Mouse (Mus musculus): ENCODE results near the gene Lurap1l. TPM values are rescaled to one million over a fixed set of nuclear protein-coding genes. Genes with fewer than 3 reads are reported as not detected.

Lurap1l gene
- 2.1 and 2.4 TPM in 2 replicates for polyA plus RNA-seq (2015; fragmentation: Nextera tagmentation; extraction: Ambion mirVana)

DNA sequence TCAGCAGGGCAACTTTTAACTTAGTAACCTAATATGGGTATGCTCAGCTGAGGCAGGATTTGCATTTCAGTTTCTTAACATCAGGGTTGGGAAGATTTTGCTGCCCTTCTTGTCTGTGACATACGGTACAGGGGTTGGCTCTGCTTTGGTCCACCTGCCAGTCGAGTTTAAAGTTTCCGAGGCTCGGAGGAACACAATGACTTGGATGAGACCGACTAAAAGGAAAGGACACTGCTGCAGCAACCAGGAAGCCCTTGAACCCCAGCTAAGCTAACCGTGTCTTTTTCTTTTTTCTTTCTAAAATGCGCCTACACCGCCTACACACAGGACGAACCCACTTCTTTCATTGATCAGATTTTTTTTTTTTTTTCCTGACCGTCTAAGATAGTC is at the start of gene Lurap1l:
Gene Lurap1l, plus strand, starts transcription at position 166 of the 390 bp plus-strand sequence.
- H3K27ac ChIP-seq (replicated peaks) = peak within 1 kb of the TSS; percentile 49
- H3K4me2 ChIP-seq = peak within 1 kb of the TSS; percentile 97
- peak within 1 kb of the TSS; percentile 77 for H3K4me3 ChIP-seq
- no peaks in the 10 kb centered on the region for H3K27me3 ChIP-seq (replicated peaks)
- WGBS = 1% methylated on average over 10 of the region's 10 CpGs
- no peaks in the 10 kb centered on the region for H3K36me3 ChIP-seq
- no peaks in the 10 kb centered on the region for H3K9me3 ChIP-seq
- 0 out of 2 replicates have a peak, but pooled peaks cover 6% of the 10 kb centered on the region for H3K4me1 ChIP-seq
- ATAC-seq (ENCODE audit: extremely low read depth, insufficient number of reproducible peaks, low FRiP score, low TSS enrichment) = no peak
- H3K9ac ChIP-seq = peak within 1 kb of the TSS; percentile 83

DNA sequence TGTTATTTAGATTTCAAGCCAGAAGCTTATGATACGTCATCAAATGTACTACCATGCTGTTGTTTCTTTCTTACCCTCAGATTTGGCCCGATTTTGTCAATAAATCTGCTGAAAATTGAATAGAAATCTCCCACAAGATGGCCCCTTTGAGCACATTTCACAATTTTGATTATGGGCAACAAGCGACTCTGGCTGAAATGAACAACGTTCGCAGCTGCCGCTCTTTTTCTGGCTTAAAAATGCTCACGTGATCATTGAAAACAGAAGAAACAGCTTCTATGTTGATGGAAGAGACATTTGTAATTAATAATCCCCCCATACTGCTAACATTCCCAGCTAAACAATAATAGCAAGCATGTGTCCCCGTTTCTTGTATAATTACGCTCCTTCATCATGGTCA is 47.5 kb upstream of the Lurap1l start:
- H3K9ac ChIP-seq = no peak overlapping the region
- WGBS = 78% methylated on average over 9 of the region's 9 CpGs
- H3K36me3 ChIP-seq = no peaks in the 10 kb centered on the region
- H3K27me3 ChIP-seq (replicated peaks) = no peaks in the 10 kb centered on the region
- 0 out of 2 replicates have a peak, but pooled peaks cover 3% of the 10 kb centered on the region for H3K4me1 ChIP-seq
- no peaks in the 10 kb centered on the region for H3K9me3 ChIP-seq
- H3K27ac ChIP-seq (replicated peaks) = no peak overlapping the region
- no peak overlapping the region for H3K4me3 ChIP-seq
- ATAC-seq (ENCODE audit: extremely low read depth, insufficient number of reproducible peaks, low FRiP score, low TSS enrichment) = no peak
- no peak overlapping the region for H3K4me2 ChIP-seq

DNA sequence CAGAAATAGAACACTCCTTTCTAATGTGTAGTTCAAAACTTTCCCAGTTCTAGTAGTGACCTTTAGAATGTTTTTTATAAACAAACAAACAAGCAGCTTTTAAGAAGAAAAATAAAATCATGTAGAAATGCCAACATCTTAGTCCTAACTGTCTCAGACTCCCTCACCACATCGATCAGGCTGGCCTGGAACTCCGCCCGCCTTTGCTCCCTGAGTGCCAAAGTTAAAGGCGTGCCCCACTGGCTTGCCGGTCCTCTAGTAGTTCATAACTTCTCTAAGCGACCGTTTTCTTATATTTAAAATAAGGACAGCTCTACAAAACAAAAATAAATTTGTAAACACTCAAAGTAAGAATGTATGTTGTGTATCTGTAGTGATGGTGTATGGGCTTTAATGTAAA is 46.5 kb upstream of the Lurap1l start:
- H3K4me1 ChIP-seq = 0 out of 2 replicates have a peak, but pooled peaks cover 3% of the 10 kb centered on the region
- H3K27me3 ChIP-seq (replicated peaks) = no peaks in the 10 kb centered on the region
- H3K27ac ChIP-seq (replicated peaks) = no peak overlapping the region
- no peak overlapping the region for H3K4me3 ChIP-seq
- no peak overlapping the region for H3K4me2 ChIP-seq
- no peaks in the 10 kb centered on the region for H3K36me3 ChIP-seq
- no peaks in the 10 kb centered on the region for H3K9me3 ChIP-seq
- H3K9ac ChIP-seq = no peak overlapping the region
- ATAC-seq (ENCODE audit: extremely low read depth, insufficient number of reproducible peaks, low FRiP score, low TSS enrichment) = no peak
- 57% methylated on average over 7 of the region's 7 CpGs for WGBS

DNA sequence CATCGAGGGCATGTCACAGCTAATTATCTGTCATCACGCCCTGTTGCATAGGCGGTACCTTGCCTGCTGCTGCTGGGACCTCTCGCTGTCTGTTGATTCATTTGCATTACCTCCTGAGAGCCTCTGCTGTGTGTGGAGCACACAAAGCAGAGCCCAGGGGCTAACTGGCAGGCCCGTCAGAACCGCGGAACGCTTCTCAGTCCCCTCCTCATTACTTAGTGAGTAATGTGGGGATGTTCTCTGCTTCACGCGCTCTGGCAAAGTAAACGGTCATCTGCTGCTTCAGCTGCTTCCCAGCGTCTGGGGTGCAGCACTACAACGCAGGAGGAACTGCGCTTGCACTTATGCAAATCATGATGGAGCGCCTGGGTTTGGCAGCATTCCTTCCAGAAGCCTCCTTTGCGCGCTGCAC is 45.9 kb upstream of the Lurap1l start:
- no peak overlapping the region for H3K27ac ChIP-seq (replicated peaks)
- peak overlapping the region; percentile 80 for H3K4me2 ChIP-seq
- H3K27me3 ChIP-seq (replicated peaks) = no peaks in the 10 kb centered on the region
- H3K36me3 ChIP-seq = no peaks in the 10 kb centered on the region
- peak overlapping the region; percentile 75 for H3K9ac ChIP-seq
- ATAC-seq (ENCODE audit: extremely low read depth, insufficient number of reproducible peaks, low FRiP score, low TSS enrichment) = no peak
- 1% methylated on average over 17 of the region's 17 CpGs for WGBS
- H3K4me1 ChIP-seq = 0 out of 2 replicates have a peak, but pooled peaks cover 3% of the 10 kb centered on the region
- peak overlapping the region; percentile 51 for H3K4me3 ChIP-seq
- no peaks in the 10 kb centered on the region for H3K9me3 ChIP-seq

DNA sequence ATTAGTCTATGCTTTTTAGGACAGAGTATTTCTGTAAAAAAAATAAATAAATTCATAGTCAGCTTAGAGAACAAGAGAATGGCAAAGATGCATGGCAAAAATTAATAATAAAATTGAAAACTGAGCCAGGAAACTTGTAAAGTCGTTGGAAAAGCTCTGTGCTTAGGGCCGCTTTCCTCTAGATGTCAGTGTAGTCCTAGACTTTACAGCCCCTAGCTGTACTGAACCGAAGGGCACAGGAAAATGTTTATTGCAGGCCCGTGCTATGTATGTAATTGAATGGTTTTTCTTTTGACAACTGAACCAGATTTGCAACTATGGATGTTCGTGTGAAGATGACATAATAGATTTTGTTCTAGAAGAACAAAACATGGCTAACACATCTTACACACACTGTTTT is 44.4 kb upstream of the Lurap1l start:
- H3K27ac ChIP-seq (replicated peaks) = no peak overlapping the region
- no peaks in the 10 kb centered on the region for H3K27me3 ChIP-seq (replicated peaks)
- no peak overlapping the region for H3K4me3 ChIP-seq
- H3K4me1 ChIP-seq = 0 out of 2 replicates have a peak, but pooled peaks cover 3% of the 10 kb centered on the region
- H3K9me3 ChIP-seq = no peaks in the 10 kb centered on the region
- H3K9ac ChIP-seq = no peak overlapping the region
- ATAC-seq (ENCODE audit: extremely low read depth, insufficient number of reproducible peaks, low FRiP score, low TSS enrichment) = no peak
- no peaks in the 10 kb centered on the region for H3K36me3 ChIP-seq
- WGBS = 17% methylated on average over 5 of the region's 5 CpGs
- no peak overlapping the region for H3K4me2 ChIP-seq

DNA sequence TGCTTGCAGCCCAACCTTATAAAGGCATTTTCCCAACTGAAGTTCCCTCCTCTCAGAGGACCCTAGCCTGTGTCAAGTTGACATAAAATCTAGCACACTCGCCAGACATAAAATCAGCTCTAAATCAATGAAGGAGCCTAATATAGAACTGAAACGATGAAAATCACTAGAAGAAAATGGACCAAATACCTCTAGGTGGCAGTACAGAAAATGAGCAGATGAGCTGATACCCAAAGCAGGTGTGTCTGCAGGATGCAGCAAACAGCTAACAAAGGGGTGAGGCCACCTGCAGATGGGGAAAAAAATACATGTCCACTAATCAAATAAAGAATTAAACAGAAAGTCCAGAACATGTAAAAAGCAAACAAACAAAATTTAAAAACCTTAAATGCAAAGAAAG is 40.8 kb upstream of the Lurap1l start:
- H3K9me3 ChIP-seq = no peaks in the 10 kb centered on the region
- no peak overlapping the region for H3K4me2 ChIP-seq
- 29% methylated on average over 2 of the region's 2 CpGs for WGBS
- 0 out of 2 replicates have a peak, but pooled peaks cover 2% of the 10 kb centered on the region for H3K4me1 ChIP-seq
- H3K27me3 ChIP-seq (replicated peaks) = no peaks in the 10 kb centered on the region
- no peaks in the 10 kb centered on the region for H3K36me3 ChIP-seq
- no peak for ATAC-seq (ENCODE audit: extremely low read depth, insufficient number of reproducible peaks, low FRiP score, low TSS enrichment)
- no peak overlapping the region for H3K9ac ChIP-seq
- no peak overlapping the region for H3K27ac ChIP-seq (replicated peaks)
- no peak overlapping the region for H3K4me3 ChIP-seq

DNA sequence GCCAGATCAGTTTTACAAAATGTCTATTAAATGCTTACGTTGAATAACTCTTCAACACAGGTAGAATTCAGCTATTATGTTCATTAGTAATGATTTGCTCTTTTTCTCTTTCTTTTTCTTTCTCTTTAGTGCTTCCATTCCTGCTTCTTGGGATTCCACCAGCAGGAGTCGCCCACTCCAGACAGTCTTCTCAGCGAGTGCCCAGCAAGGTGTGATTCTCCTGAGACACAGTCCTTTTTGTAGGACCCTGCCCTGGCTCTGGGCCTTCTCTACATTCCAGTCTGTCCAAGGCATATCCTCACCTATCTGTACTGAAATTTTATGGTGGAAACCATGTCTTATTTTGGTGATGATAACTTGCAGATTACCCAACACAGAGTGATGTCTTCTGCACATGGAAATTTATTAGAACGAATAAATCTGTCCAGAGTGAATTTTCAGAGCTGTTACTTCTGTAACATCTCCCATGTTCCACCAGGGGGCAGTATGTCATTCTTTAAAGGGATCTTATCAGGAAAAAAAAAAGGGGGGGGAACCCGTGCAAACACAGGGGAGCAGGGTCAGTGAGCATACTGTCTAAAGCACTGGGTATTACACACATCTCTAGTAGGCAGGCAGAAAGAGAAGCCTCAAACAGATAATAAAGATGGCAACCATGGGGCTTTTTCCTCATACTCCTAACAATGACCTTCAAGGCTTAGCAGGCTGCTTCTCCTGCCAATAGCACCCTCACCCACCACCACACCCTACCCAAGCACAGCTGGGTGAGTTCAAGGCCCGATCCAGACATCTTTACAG is 37.4 kb upstream of the Lurap1l start:
- ATAC-seq (ENCODE audit: extremely low read depth, insufficient number of reproducible peaks, low FRiP score, low TSS enrichment) = no peak
- no peak overlapping the region for H3K4me2 ChIP-seq
- no peaks in the 10 kb centered on the region for H3K27me3 ChIP-seq (replicated peaks)
- no peaks in the 10 kb centered on the region for H3K36me3 ChIP-seq
- no peak overlapping the region for H3K9ac ChIP-seq
- H3K4me1 ChIP-seq = 0 out of 2 replicates have a peak, but pooled peaks cover 2% of the 10 kb centered on the region
- no peaks in the 10 kb centered on the region for H3K9me3 ChIP-seq
- H3K4me3 ChIP-seq = no peak overlapping the region
- WGBS = 41% methylated on average over 6 of the region's 6 CpGs
- H3K27ac ChIP-seq (replicated peaks) = no peak overlapping the region

DNA sequence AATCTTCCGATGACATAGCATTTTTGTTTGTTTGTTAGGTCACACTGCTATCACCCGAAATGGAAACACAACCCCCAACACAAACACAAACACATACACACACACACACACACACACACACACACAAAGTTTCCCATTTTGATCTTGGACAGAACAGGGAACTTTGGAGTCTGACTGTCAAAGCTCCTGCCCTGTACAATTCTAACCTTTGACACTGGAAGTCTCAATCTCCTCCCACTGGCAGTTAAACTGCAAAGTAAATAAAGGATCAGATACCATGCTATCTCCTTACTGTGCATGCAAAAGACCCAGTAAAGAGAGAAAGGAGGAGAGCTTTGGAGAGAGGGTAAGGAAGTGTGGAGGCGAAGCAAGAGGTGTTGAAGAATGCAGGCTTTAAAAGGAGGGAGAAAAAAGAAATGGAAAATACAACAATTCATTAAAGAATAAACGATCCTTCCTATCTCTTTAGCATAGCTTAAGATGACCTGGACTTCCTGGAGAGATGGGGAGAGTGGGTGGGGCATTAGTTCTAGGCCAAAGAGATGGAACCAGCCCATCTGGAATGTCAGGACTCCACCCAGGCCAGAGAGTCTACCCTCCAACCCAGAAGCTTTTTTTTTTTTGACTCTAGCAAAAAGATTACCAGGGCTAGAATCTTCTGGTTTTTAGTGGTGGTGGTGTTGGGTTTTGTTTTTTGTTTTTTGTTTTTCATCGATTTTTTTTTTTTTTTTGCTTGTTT is 36.2 kb upstream of the Lurap1l start:
- H3K27me3 ChIP-seq (replicated peaks) = no peaks in the 10 kb centered on the region
- no peak overlapping the region for H3K4me2 ChIP-seq
- 33% methylated on average over 5 of the region's 5 CpGs for WGBS
- 0 out of 2 replicates have a peak, but pooled peaks cover 2% of the 10 kb centered on the region for H3K4me1 ChIP-seq
- H3K36me3 ChIP-seq = no peaks in the 10 kb centered on the region
- no peak overlapping the region for H3K9ac ChIP-seq
- no peak for ATAC-seq (ENCODE audit: extremely low read depth, insufficient number of reproducible peaks, low FRiP score, low TSS enrichment)
- no peak overlapping the region for H3K4me3 ChIP-seq
- no peaks in the 10 kb centered on the region for H3K9me3 ChIP-seq
- H3K27ac ChIP-seq (replicated peaks) = no peak overlapping the region

DNA sequence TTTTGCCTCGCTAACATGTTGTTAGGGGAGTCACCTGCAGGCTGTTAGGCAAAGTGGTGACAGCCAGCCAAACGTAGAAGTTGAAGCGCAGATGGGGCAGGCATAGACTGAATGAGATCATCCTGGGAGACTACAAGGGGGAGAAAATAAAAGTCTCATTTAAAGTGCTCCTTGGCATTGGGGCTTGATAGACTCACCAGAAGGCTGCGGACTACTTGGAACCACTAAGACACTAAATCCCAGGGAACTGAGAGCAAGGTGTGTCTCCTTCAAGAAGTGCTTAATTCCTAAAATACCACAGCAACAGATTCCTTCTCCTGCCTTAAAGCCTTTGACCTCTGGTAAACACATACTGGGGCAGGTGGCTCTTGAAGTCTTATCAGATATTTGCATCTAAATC is 35.4 kb upstream of the Lurap1l start:
- no peak overlapping the region for H3K4me2 ChIP-seq
- no peak overlapping the region for H3K4me3 ChIP-seq
- H3K4me1 ChIP-seq = 0 out of 2 replicates have a peak, but pooled peaks cover 2% of the 10 kb centered on the region
- no peaks in the 10 kb centered on the region for H3K36me3 ChIP-seq
- no peak for ATAC-seq (ENCODE audit: extremely low read depth, insufficient number of reproducible peaks, low FRiP score, low TSS enrichment)
- H3K9me3 ChIP-seq = no peaks in the 10 kb centered on the region
- 44% methylated on average over 4 of the region's 4 CpGs for WGBS
- H3K27ac ChIP-seq (replicated peaks) = no peak overlapping the region
- no peak overlapping the region for H3K9ac ChIP-seq
- no peaks in the 10 kb centered on the region for H3K27me3 ChIP-seq (replicated peaks)

DNA sequence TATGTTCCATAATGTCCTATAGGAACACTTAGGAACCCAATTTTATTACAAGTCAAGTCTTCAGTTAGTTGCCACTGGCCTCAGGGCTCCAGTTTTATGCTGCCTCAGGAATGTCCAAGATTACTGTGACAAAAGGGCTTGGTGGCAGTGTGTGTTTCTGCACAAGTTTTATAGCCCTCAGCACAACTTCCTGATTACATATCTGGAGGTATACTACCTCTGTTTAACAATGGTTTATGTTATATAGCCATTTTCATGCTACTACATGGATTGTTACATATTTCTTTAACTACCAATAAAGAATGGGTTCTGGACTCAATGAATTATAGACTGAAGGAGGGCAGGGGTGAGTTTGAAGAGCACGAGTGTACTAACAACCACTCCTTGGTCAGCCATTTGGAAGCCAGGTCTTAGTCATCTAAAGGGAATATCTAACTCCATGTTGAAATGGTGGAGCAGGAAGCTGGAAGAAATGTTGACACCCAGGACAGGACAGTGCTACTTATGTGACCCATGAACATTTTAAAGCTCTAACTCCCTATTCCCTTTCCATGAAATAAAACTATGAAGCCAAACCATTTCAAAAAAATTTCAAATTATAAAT is 28.3 kb upstream of the Lurap1l start:
- ATAC-seq (ENCODE audit: extremely low read depth, insufficient number of reproducible peaks, low FRiP score, low TSS enrichment) = no peak
- Histone ChIP-seq H3K4me1 (no peaks in the 10 kb centered on the region), H3K9me3 (no peaks in the 10 kb centered on the region)

DNA sequence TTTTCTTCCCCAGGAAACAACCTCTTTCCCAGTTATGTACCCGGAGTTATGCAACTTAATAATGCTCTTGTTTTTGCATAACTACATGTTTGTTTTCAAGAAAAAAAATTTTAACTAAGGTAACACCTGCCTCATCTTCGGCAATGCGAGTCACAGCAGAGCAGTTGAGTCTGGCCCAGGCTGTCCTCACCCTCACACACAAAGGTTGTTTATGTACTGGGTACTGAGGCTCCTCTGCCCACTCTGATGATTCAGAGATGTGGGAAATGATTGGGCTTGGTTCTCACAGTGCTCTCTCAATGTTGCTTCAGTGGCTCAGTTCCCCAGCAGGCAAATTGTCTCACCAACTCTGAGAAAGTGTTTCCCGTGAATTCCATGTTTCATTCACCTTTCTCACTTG is 23.8 kb upstream of the Lurap1l start:
- H3K9me3 ChIP-seq = no peaks in the 10 kb centered on the region
- 62% methylated on average over 4 of the region's 4 CpGs for WGBS
- no peak overlapping the region for H3K9ac ChIP-seq
- ATAC-seq (ENCODE audit: extremely low read depth, insufficient number of reproducible peaks, low FRiP score, low TSS enrichment) = no peak
- H3K27me3 ChIP-seq (replicated peaks) = no peaks in the 10 kb centered on the region
- H3K4me1 ChIP-seq = no peaks in the 10 kb centered on the region
- H3K36me3 ChIP-seq = no peaks in the 10 kb centered on the region
- H3K27ac ChIP-seq (replicated peaks) = no peak overlapping the region
- H3K4me2 ChIP-seq = no peak overlapping the region
- H3K4me3 ChIP-seq = no peak overlapping the region

More for the DNA sequence above, 28.3 kb upstream of the Lurap1l start:
- H3K27me3 ChIP-seq (replicated peaks) = no peaks in the 10 kb centered on the region
- H3K4me2 ChIP-seq = no peak overlapping the region
- H3K9ac ChIP-seq = no peak overlapping the region
- H3K27ac ChIP-seq (replicated peaks) = no peak overlapping the region
- H3K36me3 ChIP-seq = no peaks in the 10 kb centered on the region
- H3K4me3 ChIP-seq = no peak overlapping the region
- WGBS = 78% methylated on average over 1 of the region's 1 CpGs
